Mouse (Mus musculus) hindbrain, embryonic 11.5 days (tissue): Measurements from ENCODE around the gene Itprip. TPM values are rescaled to one million over a fixed set of nuclear protein-coding genes. Genes with fewer than 3 reads are reported as not detected.

ENCODE experiments used
- ATAC-seq: fragments of 200-750 bp; cut with Nextera tagmentation; 2 replicates; pipeline ENCODE4 v1.8.0; 2017; ENCODE audit warnings: mild to moderate bottlenecking, moderate TSS enrichment, moderate library complexity; ENCODE audit not compliant: low FRiP score
- DNase-seq: peaks from one replicate; pipeline ENCODE4 v3.0.0-alpha.2; 2015; ENCODE audit warnings: low spot score
- H3K27ac ChIP-seq: fragments of 300-500 bp; sonication (generic); 2 replicates; pipeline ENCODE4 v1.5.1; 2014; ENCODE audit warnings: mild to moderate bottlenecking, low read depth, low read length
- H3K27me3 ChIP-seq: fragments of 300-500 bp; sonication (generic); 2 replicates; pipeline ENCODE4 v1.6.1; 2014; ENCODE audit warnings: mild to moderate bottlenecking, low read length, moderate library complexity, mixed read lengths; ENCODE audit not compliant: control insufficient read depth, insufficient read depth
- H3K36me3 ChIP-seq: fragments of 300-500 bp; sonication (generic); 2 replicates; pipeline ENCODE4 v1.6.1; 2014; ENCODE audit warnings: mild to moderate bottlenecking, low read length, moderate library complexity, mixed read lengths; ENCODE audit not compliant: control insufficient read depth, insufficient read depth
- H3K4me1 ChIP-seq: fragments of 300-500 bp; sonication (generic); replicated peaks from 2 replicates; pipeline ENCODE4 v1.6.1; 2014; ENCODE audit warnings: low read length, mixed read lengths; ENCODE audit not compliant: control insufficient read depth, insufficient read depth
- H3K4me2 ChIP-seq: fragments of 300-500 bp; sonication (generic); replicated peaks from 2 replicates; pipeline ENCODE4 v1.6.1; 2014; ENCODE audit warnings: mild to moderate bottlenecking, low read depth, low read length
- H3K4me3 ChIP-seq: fragments of 300-500 bp; sonication (generic); 2 replicates; pipeline ENCODE4 v1.5.1; 2014; ENCODE audit warnings: low read depth, low read length
- H3K9ac ChIP-seq: fragments of 300-500 bp; sonication (generic); 2 replicates; pipeline ENCODE4 v1.6.1; 2014; ENCODE audit warnings: low read depth, low read length
- H3K9me3 ChIP-seq: fragments of 300-500 bp; sonication (generic); 2 replicates; pipeline ENCODE4 v1.6.1; 2016; ENCODE audit warnings: low read length; ENCODE audit not compliant: control insufficient read depth
- WGBS: fragments of 180-500 bp; shearing (Covaris S2); extraction: QIAGEN DNeasy Blood & Tissue Kit; methylation state at CpG from one replicate; pipeline ENCODE4 v1.1.7; 2014; 5-methylcytosine and 5-hydroxymethylcytosine counted together
- polyA plus RNA-seq: library from polyadenylated mRNA; unstranded; fragments of >200 nt; fragmentation: Nextera tagmentation; extraction: Ambion mirVana; gene quantifications from 2 replicates; pipeline ENCODE4 v1.2.1, GENCODE M21; 2014

Gene Itprip
- polyA plus RNA-seq, 1 experiment from 2014 or later: 10.0 TPM

DNA sequence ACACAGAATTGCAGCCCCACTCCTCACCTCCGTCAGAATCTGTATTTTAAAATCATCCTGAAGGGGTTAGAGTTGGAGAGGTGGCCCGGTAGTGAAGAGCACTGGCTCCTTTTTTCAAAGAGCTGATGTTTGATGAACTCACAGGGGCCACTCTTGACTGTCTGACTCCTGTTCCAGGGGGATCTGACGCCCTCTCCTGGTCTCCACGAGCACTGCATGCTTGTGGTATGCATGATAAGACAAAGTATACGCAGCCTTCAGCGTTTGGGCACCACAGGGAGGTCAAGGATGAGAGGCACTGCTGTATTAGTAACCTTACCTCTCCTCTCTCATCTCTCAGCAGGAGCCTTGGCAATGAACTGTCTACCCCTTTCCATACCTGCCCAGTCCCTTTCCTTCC, 19.1 kb downstream of the Itprip start:
- Histone ChIP-seq H3K4me3 (no peak overlapping the region), H3K9ac (no peak overlapping the region), H3K27me3 (no peaks in the 10 kb centered on the region), H3K9me3 (no peaks in the 10 kb centered on the region), H3K36me3 (peaks cover 3% of the 10 kb centered on the region; the same call in 1 of the 2 replicates), H3K4me2 (no peak overlapping the region), H3K27ac (no peak overlapping the region), H3K4me1 (no peaks in the 10 kb centered on the region; the same call in 1 of the 2 replicates)
- DNase-seq (no peak), ATAC-seq (no peak)
- WGBS: 63% methylated on average over 6 of the region's 6 CpGs

DNA sequence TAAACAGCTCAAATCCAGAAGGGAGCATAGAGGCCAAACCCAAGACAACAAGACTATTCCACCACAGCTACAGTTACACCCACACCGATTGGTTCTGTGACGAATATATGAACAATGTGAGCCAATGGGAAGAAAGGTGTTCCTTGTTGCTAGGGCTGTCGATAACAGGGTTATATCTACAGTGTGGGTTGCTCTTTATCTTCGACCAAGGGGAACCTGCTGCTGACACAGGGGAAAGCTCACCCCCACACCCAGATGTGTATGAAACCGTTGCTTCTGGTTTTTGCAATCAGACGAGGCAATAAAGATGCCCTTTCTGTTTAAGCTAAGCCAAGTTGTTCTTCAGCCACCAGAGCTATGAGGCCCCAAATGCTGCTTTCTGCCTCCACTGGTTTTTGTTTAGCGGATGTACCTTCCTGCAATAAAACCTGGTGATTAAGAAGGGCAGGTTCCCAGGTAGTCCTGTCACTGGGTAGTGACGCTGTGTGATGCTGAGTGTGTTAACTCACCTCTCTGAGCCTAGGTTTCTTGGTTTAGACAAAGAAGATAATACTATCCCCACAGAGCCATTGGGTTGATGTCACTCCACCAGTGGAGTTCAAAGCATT, 20.5 kb downstream of the Itprip start:
- Histone ChIP-seq H3K36me3 (peaks cover 3% of the 10 kb centered on the region; the same call in 1 of the 2 replicates), H3K9ac (no peak overlapping the region), H3K4me3 (no peak overlapping the region), H3K4me1 (no peaks in the 10 kb centered on the region), H3K27me3 (no peaks in the 10 kb centered on the region), H3K27ac (no peak overlapping the region), H3K4me2 (no peak overlapping the region), H3K9me3 (no peaks in the 10 kb centered on the region)
- WGBS: 95% methylated on average over 8 of the region's 8 CpGs
- no peak for DNase-seq
- no peak for ATAC-seq

DNA sequence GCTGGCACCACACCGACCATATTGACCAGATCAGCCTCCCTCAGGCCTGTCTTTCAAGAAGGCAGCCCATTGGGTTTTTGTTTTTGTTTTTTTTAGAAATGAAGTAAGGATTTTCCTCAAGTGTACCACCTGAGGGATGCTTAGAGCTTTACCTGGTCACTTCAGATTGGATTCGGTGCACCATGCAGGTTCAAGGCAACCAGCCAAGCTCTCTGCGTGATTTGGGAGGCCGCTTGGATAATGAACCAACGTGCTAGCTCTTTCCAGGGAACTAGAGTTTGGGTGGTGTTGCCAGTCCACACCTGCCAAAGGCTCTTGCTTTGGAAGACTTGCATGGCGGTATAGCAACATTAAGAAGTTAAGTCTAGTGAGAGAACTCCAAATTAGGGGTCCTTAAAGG, 26.0 kb downstream of the Itprip start:
- Histone ChIP-seq H3K36me3 (peaks cover 3% of the 10 kb centered on the region; the same call in 1 of the 2 replicates), H3K27ac (no peak overlapping the region), H3K4me3 (no peak overlapping the region), H3K4me2 (no peak overlapping the region), H3K9me3 (no peaks in the 10 kb centered on the region), H3K4me1 (no peaks in the 10 kb centered on the region), H3K9ac (no peak overlapping the region), H3K27me3 (no peaks in the 10 kb centered on the region)
- WGBS: 90% methylated on average over 6 of the region's 6 CpGs
- no peak for DNase-seq
- no peak for ATAC-seq

DNA sequence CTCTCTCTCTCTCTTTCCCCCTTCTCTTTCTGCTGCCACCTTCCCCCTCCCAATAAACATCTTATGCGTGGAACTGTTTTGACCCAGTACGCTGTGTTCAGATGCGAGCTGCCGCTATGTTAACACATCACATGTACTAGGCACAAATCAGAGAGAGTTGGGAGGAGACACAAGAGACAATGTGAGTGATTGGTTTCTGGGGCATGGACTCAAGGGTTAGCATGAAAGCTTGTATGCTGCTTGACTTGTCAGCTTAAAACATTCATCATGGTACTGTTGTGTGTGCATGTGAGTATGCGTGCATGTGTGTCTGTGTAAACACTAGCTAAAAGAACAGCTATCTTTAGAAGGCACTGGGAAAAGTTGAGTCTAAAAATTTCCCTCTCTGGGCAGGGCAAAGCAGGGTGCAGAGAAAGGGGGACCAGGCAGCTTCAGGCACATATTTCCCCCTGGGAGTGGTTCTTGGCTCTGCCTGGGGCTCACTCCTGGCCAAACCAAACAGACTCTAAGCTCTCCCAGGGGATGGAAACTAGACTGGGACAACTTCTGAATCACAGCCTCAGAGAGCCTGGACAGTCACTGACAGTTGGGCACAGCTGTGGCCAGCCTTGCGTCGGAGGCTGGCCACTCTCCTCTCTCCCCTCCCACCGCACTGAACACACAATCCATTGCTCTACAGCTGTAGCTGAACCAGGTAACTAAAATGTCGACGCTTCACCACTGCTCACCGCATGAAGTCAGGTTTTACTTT, 27.4 kb downstream of the Itprip start:
- WGBS: 79% methylated on average over 11 of the region's 11 CpGs
- ATAC-seq (no peak), DNase-seq (no peak)
- Histone ChIP-seq H3K9me3 (no peaks in the 10 kb centered on the region), H3K4me2 (no peak overlapping the region), H3K27ac (no peak overlapping the region), H3K27me3 (no peaks in the 10 kb centered on the region), H3K9ac (no peak overlapping the region), H3K4me3 (no peak overlapping the region), H3K36me3 (peaks cover 2% of the 10 kb centered on the region; the same call in 1 of the 2 replicates), H3K4me1 (no peaks in the 10 kb centered on the region)

DNA sequence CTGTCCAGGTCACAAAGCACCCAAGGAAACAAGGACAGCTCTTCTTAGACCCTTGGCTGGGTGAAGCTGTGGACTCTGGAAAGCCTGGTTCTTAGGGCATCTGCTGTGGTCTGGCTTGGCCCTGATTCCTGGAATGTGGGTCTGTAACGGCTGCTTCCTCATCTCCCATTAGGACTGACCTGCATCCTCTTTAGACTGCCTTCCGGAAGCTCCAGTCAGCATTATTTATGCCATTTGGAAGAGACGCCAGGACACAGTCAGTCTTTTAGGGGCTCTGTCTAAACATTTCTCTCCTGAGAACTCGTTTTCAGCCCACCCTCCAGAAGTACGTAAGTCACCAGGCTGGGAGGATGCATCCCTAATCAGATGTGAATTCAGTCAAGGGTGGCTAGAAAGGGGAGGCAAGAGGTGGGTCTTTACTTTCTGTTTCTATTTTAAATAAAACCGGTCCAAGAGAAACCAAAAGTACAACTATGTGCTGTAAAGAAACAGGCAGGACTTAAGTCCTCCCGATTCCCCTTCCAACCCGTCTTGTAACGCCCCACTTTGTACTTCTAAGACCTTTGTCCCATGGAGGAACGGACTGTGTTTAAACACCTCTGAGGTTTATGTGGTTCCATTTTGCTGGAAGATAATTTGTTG, 28.5 kb downstream of the Itprip start:
- H3K9ac ChIP-seq: no peak overlapping the region
- 81% methylated on average over 10 of the region's 10 CpGs for WGBS
- no peak for ATAC-seq
- no peaks in the 10 kb centered on the region for H3K4me1 ChIP-seq
- H3K27ac ChIP-seq: no peak overlapping the region
- H3K27me3 ChIP-seq: no peaks in the 10 kb centered on the region
- no peak overlapping the region for H3K4me2 ChIP-seq
- no peak overlapping the region for H3K4me3 ChIP-seq
- no peaks in the 10 kb centered on the region for H3K9me3 ChIP-seq
- H3K36me3 ChIP-seq: no peaks in the 10 kb centered on the region
- no peak for DNase-seq

DNA sequence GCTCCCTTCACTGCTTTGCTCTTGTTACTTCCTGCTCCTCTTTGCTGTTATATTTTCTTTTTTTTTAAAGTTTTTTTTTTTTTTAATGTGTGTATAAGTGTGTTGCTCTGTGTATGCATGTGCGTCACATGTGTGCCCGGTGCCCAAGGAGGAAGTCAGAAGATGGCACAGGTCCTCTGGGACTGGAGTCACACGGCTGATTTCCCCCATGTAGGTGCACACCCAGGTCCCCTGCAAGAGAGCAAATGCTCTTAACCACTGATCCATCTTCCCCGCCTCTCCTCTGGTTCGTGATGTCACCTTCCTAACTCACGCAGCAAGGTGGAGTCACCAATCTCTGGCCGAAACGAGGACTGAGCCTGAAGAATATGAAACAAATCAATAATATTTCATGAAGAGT, 31.1 kb downstream of the Itprip start:
- Histone ChIP-seq H3K9me3 (no peaks in the 10 kb centered on the region), H3K9ac (no peak overlapping the region), H3K4me2 (no peak overlapping the region), H3K27me3 (no peaks in the 10 kb centered on the region), H3K4me3 (no peak overlapping the region), H3K4me1 (no peaks in the 10 kb centered on the region), H3K27ac (no peak overlapping the region), H3K36me3 (no peaks in the 10 kb centered on the region)
- WGBS: 92% methylated on average over 8 of the region's 8 CpGs
- DNase-seq (no peak), ATAC-seq (no peak)

DNA sequence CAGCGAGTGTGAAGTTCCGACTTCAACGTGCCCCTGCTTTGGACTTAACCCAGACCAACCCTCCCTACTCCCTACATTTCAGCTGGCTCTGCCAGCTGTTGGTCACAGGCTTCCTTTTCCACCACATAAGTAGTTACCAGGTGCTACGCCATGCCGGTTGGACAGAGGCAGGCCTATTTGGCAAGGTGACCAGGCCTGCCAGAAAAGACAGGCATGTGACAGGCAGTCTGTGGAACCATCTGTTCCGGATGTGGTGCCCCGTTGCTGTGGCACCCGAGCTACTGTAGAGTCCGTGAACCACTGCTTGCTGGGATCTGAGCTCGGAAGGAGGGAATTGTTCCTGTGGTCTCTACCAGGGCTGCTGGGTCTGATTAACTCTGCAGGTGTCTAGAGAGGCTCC, 31.7 kb downstream of the Itprip start:
- Histone ChIP-seq H3K36me3 (no peaks in the 10 kb centered on the region), H3K27ac (no peak overlapping the region), H3K9me3 (no peaks in the 10 kb centered on the region), H3K27me3 (no peaks in the 10 kb centered on the region), H3K4me3 (no peak overlapping the region), H3K4me1 (no peaks in the 10 kb centered on the region), H3K4me2 (no peak overlapping the region), H3K9ac (no peak overlapping the region)
- no peak for ATAC-seq
- DNase-seq: no peak
- 88% methylated on average over 10 of the region's 10 CpGs for WGBS

DNA sequence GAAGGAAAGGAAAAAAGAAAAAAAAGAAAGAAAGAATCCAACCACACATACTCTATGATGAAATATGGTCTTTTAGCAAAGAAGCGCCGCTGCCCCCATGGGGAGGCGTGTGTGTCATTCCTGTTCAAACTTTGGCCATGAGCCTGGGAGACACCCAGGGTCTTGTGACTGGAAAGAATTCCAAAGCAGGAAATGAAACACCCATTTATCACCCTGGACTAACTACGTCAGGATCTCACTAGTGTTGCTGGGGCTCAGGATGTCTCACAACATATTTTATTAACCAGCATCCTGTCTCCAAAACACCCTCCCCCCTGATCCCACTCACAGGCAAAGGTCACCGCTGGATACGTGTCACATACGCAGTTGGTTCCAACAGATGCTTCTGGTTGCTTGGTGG, 32.5 kb downstream of the Itprip start:
- ATAC-seq (no peak), DNase-seq (no peak)
- no peaks in the 10 kb centered on the region for H3K9me3 ChIP-seq
- no peak overlapping the region for H3K4me3 ChIP-seq
- no peak overlapping the region for H3K9ac ChIP-seq
- H3K4me1 ChIP-seq: no peaks in the 10 kb centered on the region
- no peaks in the 10 kb centered on the region for H3K27me3 ChIP-seq
- H3K4me2 ChIP-seq: no peak overlapping the region
- 85% methylated on average over 7 of the region's 7 CpGs for WGBS
- no peaks in the 10 kb centered on the region for H3K36me3 ChIP-seq
- H3K27ac ChIP-seq: no peak overlapping the region
